In genomic region chr8:117342735-117343385, GRCm38 (mm10) we compare ENCODE assay signal across 13 mouse cellular contexts.
DNase-seq lines count a peak whose midpoint lies in the region; ATAC-seq and TF ChIP-seq lines count a peak whose summit lies in the region.
"Had no signal": no experiment of that assay in that cellular context is flagged by ENCODE, and none has a peak within 500 bp of the region (broad histone marks: within the 10 kb centered on the region; RNA-seq: fewer than 3 reads in every experiment).

No protein-coding gene starts in this region.

- WGBS in lung, embryonic 14.5 days = 39% methylated on average over 8 of the region's 8 CpGs
- 44% methylated on average over 8 of the region's 8 CpGs for WGBS in liver, embryonic 13.5 days (ENCODE audit: insufficient replicate concordance)
- 39% methylated on average over 8 of the region's 8 CpGs for WGBS in stomach, embryonic 14.5 days
- WGBS in kidney, embryonic 16.5 days = 63% methylated on average over 8 of the region's 8 CpGs

- H3K9me3 ChIP-seq in lung, embryonic 14.5 days (ENCODE audit: low read depth, low read length) = no peaks in the 10 kb centered on the region
- no peaks in the 10 kb centered on the region for H3K9me3 ChIP-seq in liver, embryonic 13.5 days (replicated peaks)
- H3K9me3 ChIP-seq in stomach, embryonic 14.5 days (ENCODE audit: control insufficient read depth, low read depth, low read length) = no peaks in the 10 kb centered on the region
- H3K9me3 ChIP-seq in kidney, embryonic 16.5 days (ENCODE audit: low read length) = no peaks in the 10 kb centered on the region
- H3K9me3 ChIP-seq: embryonic facial prominence, embryonic 13.5 days; hindbrain, embryonic 15.5 days had no signal

- H3K36me3 ChIP-seq in lung, embryonic 14.5 days (ENCODE audit: insufficient read depth) = no peaks in the 10 kb centered on the region
- no peaks in the 10 kb centered on the region for H3K36me3 ChIP-seq in liver, embryonic 13.5 days
- H3K36me3 ChIP-seq in stomach, embryonic 14.5 days (ENCODE audit: control insufficient read depth, insufficient read depth, low read length) = no peaks in the 10 kb centered on the region; the same call in 1 of the 2 replicates
- H3K36me3 ChIP-seq in kidney, embryonic 16.5 days (ENCODE audit: insufficient read depth, low read length) = no peaks in the 10 kb centered on the region
- H3K36me3 ChIP-seq: embryonic facial prominence, embryonic 13.5 days; hindbrain, embryonic 15.5 days had no signal

- H3K4me3 ChIP-seq in lung, embryonic 14.5 days (ENCODE audit: low read depth, low read length) = no peak overlapping the region
- H3K4me3 ChIP-seq in liver, embryonic 13.5 days (replicated peaks) = no peak overlapping the region
- H3K4me3 ChIP-seq in stomach, embryonic 14.5 days (ENCODE audit: low read depth, low read length) = no peak overlapping the region
- H3K4me3 ChIP-seq in kidney, embryonic 16.5 days (ENCODE audit: low read length) = no peak overlapping the region
- H3K4me3 ChIP-seq: embryonic facial prominence, embryonic 13.5 days; hindbrain, embryonic 15.5 days had no signal

- no peak overlapping the region for H3K27ac ChIP-seq in lung, embryonic 14.5 days (ENCODE audit: low read depth)
- H3K27ac ChIP-seq in liver, embryonic 13.5 days = peak overlapping the region; percentile 49
- 0 out of 2 replicates have a peak overlapping the region, but pooled peaks have one; percentile 33 for H3K27ac ChIP-seq in stomach, embryonic 14.5 days (ENCODE audit: low read length)
- H3K27ac ChIP-seq in kidney, embryonic 16.5 days (ENCODE audit: low read length) = no peak overlapping the region
- H3K27ac ChIP-seq: embryonic facial prominence, embryonic 13.5 days; hindbrain, embryonic 15.5 days had no signal

- ATAC-seq in lung, embryonic 14.5 days (ENCODE audit: insufficient read depth) = 0 out of 2 replicates have a peak, but pooled peaks have one; percentile 11
- ATAC-seq in liver, embryonic 13.5 days (ENCODE audit: low read depth) = no peak
- no peak for ATAC-seq in stomach, embryonic 14.5 days (ENCODE audit: insufficient number of reproducible peaks, insufficient read depth, low FRiP score, low read depth)
- no peak for ATAC-seq in kidney, embryonic 16.5 days (ENCODE audit: low FRiP score, low TSS enrichment)
- ATAC-seq: forebrain, embryonic 16.5 days had no signal

- 0 out of 2 replicates have a peak overlapping the region, but pooled peaks have one; percentile 25 for H3K4me2 ChIP-seq in lung, embryonic 14.5 days
- H3K4me2 ChIP-seq in liver, embryonic 13.5 days = 0 out of 2 replicates have a peak overlapping the region, but pooled peaks have one; percentile 34
- no peak overlapping the region for H3K4me2 ChIP-seq in stomach, embryonic 14.5 days (replicated peaks; ENCODE audit: low read depth, low read length)
- no peak overlapping the region for H3K4me2 ChIP-seq in kidney, embryonic 16.5 days (replicated peaks; ENCODE audit: low read depth, low read length)
- H3K4me2 ChIP-seq: embryonic facial prominence, embryonic 13.5 days; hindbrain, embryonic 15.5 days had no signal

- DNase-seq in lung, embryonic 14.5 days = no peak
- no peak for DNase-seq in lung, postnatal 14 days
- DNase-seq in WW6 (ENCODE audit: low read depth, low spot score) = peak; percentile 49
- no peak for DNase-seq in liver, embryonic 13.5 days
- no peak for DNase-seq in layer of hippocampus, postnatal 14 days (ENCODE audit: low spot score in 2 of 2)
- no peak for DNase-seq in yolk sac, embryonic 10.5 days (ENCODE audit: low spot score)
- DNase-seq: cerebellum, adult 18-20 months; heart, adult 11 months had no signal

- no peaks in the 10 kb centered on the region for H3K27me3 ChIP-seq in lung, embryonic 14.5 days (ENCODE audit: insufficient read depth, low read length)
- H3K27me3 ChIP-seq in liver, embryonic 13.5 days = no peaks in the 10 kb centered on the region
- no peaks in the 10 kb centered on the region for H3K27me3 ChIP-seq in stomach, embryonic 14.5 days (ENCODE audit: control insufficient read depth, insufficient read depth, low read length)
- H3K27me3 ChIP-seq in kidney, embryonic 16.5 days (ENCODE audit: insufficient read depth, low read length) = no peaks in the 10 kb centered on the region
- H3K27me3 ChIP-seq: embryonic facial prominence, embryonic 13.5 days; hindbrain, embryonic 15.5 days had no signal

- TF ChIP-seq CTCF in lung, embryonic 14.5 days (IDR thresholded peaks at IDR 0.05; ENCODE audit: low read depth) = no peak

- no peak overlapping the region for H3K9ac ChIP-seq in lung, embryonic 14.5 days
- H3K9ac ChIP-seq in liver, embryonic 13.5 days = no peak overlapping the region; the same call in 1 of the 2 replicates
- no peak overlapping the region for H3K9ac ChIP-seq in stomach, embryonic 14.5 days (replicated peaks; ENCODE audit: low read depth, low read length)
- H3K9ac ChIP-seq in kidney, embryonic 16.5 days (replicated peaks; ENCODE audit: low read length) = no peak overlapping the region
- H3K9ac ChIP-seq: embryonic facial prominence, embryonic 13.5 days; hindbrain, embryonic 15.5 days had no signal

- peaks cover 21% of the 10 kb centered on the region for H3K4me1 ChIP-seq in lung, embryonic 14.5 days (ENCODE audit: insufficient read depth)
- peaks cover 94% of the 10 kb centered on the region for H3K4me1 ChIP-seq in liver, embryonic 13.5 days (replicated peaks)
- H3K4me1 ChIP-seq in stomach, embryonic 14.5 days (ENCODE audit: control insufficient read depth, insufficient read depth, low read length) = peaks cover 32% of the 10 kb centered on the region
- H3K4me1 ChIP-seq in kidney, embryonic 16.5 days (ENCODE audit: insufficient read depth, low read length) = peaks cover 51% of the 10 kb centered on the region

Comparison
In these comparisons a context has a peak if more than half of its experiments do, and no peak if none do; other contexts are left out.
1. H3K27ac ChIP-seq: peak in liver, embryonic 13.5 days (single experiment) and stomach, embryonic 14.5 days (single experiment); none in lung, embryonic 14.5 days (single experiment) and kidney, embryonic 16.5 days (single experiment).
2. H3K4me2 ChIP-seq: peak in lung, embryonic 14.5 days (single experiment) and liver, embryonic 13.5 days (single experiment); none in stomach, embryonic 14.5 days (single experiment) and kidney, embryonic 16.5 days (single experiment).